Mouse (Mus musculus): ENCODE data around the gene Cnih4. TPM values are rescaled to one million over a fixed set of nuclear protein-coding genes. Genes with fewer than 3 reads are reported as not detected.

Gene Cnih4
- polyA plus RNA-seq, 1 experiment from 2014 or later: 120 TPM

GRCm38 (mm10) chr1:181214296-181215035, 70.0 kb downstream of the Cnih4 start:
- Histone ChIP-seq H3K9ac (ENCODE audit: low read depth, low read length) (no peak overlapping the region), H3K4me3 (ENCODE audit: low read depth, low read length) (no peak overlapping the region), H3K9me3 (ENCODE audit: control insufficient read depth) (no peaks in the 10 kb centered on the region), H3K36me3 (ENCODE audit: control insufficient read depth, insufficient read depth) (no peaks in the 10 kb centered on the region), H3K27ac (ENCODE audit: low read depth, low read length) (no peak overlapping the region), H3K27me3 (replicated peaks; ENCODE audit: control insufficient read depth, insufficient read depth, low read length) (no peaks in the 10 kb centered on the region), H3K4me1 (replicated peaks; ENCODE audit: control insufficient read depth, insufficient read depth, low read length) (no peaks in the 10 kb centered on the region), H3K4me2 (replicated peaks; ENCODE audit: low read depth) (no peak overlapping the region)
- no peak for ATAC-seq
- TF ChIP-seq CTCF (IDR thresholded peaks at IDR 0.05; ENCODE audit: low read depth): no peak
- 88% methylated on average over 8 of the region's 8 CpGs for WGBS

GRCm38 (mm10) chr1:181216315-181216714, 71.8 kb downstream of the Cnih4 start:
- Histone ChIP-seq H3K4me1 (replicated peaks; ENCODE audit: control insufficient read depth, insufficient read depth, low read length) (no peaks in the 10 kb centered on the region), H3K27me3 (replicated peaks; ENCODE audit: control insufficient read depth, insufficient read depth, low read length) (no peaks in the 10 kb centered on the region), H3K4me2 (replicated peaks; ENCODE audit: low read depth) (no peak overlapping the region), H3K9me3 (ENCODE audit: control insufficient read depth) (no peaks in the 10 kb centered on the region), H3K27ac (ENCODE audit: low read depth, low read length) (no peak overlapping the region), H3K9ac (ENCODE audit: low read depth, low read length) (no peak overlapping the region), H3K36me3 (ENCODE audit: control insufficient read depth, insufficient read depth) (no peaks in the 10 kb centered on the region), H3K4me3 (ENCODE audit: low read depth, low read length) (no peak overlapping the region)
- TF ChIP-seq CTCF (IDR thresholded peaks at IDR 0.05; ENCODE audit: low read depth): no peak
- 65% methylated on average over 4 of the region's 4 CpGs for WGBS
- ATAC-seq: no peak

Other genes with a start within 250 kb of the Cnih4 start
- gene Pycr2, start 240.4 kb upstream of the Cnih4 start, polyA plus RNA-seq (2015; fragmentation: Nextera tagmentation; extraction: Ambion mirVana): 24.5 and 26.3 TPM in 2 replicates
- 0.90 and 1.3 TPM in 2 replicates for gene Lefty1, start 209.7 kb upstream of the Cnih4 start, polyA plus RNA-seq (2015; fragmentation: Nextera tagmentation; extraction: Ambion mirVana)
- gene Tmem63a, start 202.3 kb upstream of the Cnih4 start, polyA plus RNA-seq (2015; fragmentation: Nextera tagmentation; extraction: Ambion mirVana): 9.5 and 10.2 TPM in 2 replicates
- gene Ephx1, start 123.8 kb upstream of the Cnih4 start, polyA plus RNA-seq (2015; fragmentation: Nextera tagmentation; extraction: Ambion mirVana): 4.3 and 4.9 TPM in 2 replicates
- gene 9130409I23Rik, start 93.5 kb upstream of the Cnih4 start, polyA plus RNA-seq (2015; fragmentation: Nextera tagmentation; extraction: Ambion mirVana): 0.09 TPM in 1 of 2 replicates, not detected in the other
- 7.3 and 8.5 TPM in 2 replicates for gene Nvl, start 489 bp upstream of the Cnih4 start, polyA plus RNA-seq (2015; fragmentation: Nextera tagmentation; extraction: Ambion mirVana)
- gene Wdr26, start 67.3 kb downstream of the Cnih4 start, polyA plus RNA-seq (2015; fragmentation: Nextera tagmentation; extraction: Ambion mirVana): 29.3 and 32.8 TPM in 2 replicates
- gene Cnih3, start 207.9 kb downstream of the Cnih4 start, polyA plus RNA-seq (2015; fragmentation: Nextera tagmentation; extraction: Ambion mirVana): 0.13 and 0.25 TPM in 2 replicates